Mouse (Mus musculus) adrenal gland, postnatal 25 days (tissue): ENCODE measurements around the gene Etv6. TPM values are rescaled to one million over a fixed set of nuclear protein-coding genes. Genes with fewer than 3 reads are reported as not detected.

Experiments used
- DNase-seq: peaks from one replicate; pipeline ENCODE4 v3.0.0; 2021; ENCODE audit warnings: mixed read lengths
- total RNA-seq: library from RNA; stranded (reverse); gene quantifications from 2 replicates; pipeline ENCODE4 v1.2.3, GENCODE M21; 2021

The Etv6 gene
- total RNA-seq, 1 experiment from 2014 or later, result 40.9 TPM

- DNase-seq, result peak; percentile 42
These were observed 175.9 kb downstream of the Etv6 start for GRCm38 (mm10) chr6:134211458-134211776.

- peak; percentile 46 for DNase-seq
These were observed 182.2 kb downstream of the Etv6 start for GRCm38 (mm10) chr6:134217747-134218146.

GRCm38 (mm10) chr6:134218441-134218840, 182.9 kb downstream of the Etv6 start:
- no peak for DNase-seq

- DNase-seq, result no peak
These were observed 183.9 kb downstream of the Etv6 start for GRCm38 (mm10) chr6:134219358-134219757.

- peak; percentile 45 for DNase-seq
These were observed 184.8 kb downstream of the Etv6 start for GRCm38 (mm10) chr6:134220209-134220777.

GRCm38 (mm10) chr6:134222248-134222929, 186.9 kb downstream of the Etv6 start:
- DNase-seq, result no peak

GRCm38 (mm10) chr6:134225564-134225963, 190.1 kb downstream of the Etv6 start:
- DNase-seq, result no peak

GRCm38 (mm10) chr6:134226349-134227169, 191.1 kb downstream of the Etv6 start:
- DNase-seq, result no peak

- no peak for DNase-seq
These were observed 200.8 kb downstream of the Etv6 start for GRCm38 (mm10) chr6:134236311-134236710.

GRCm38 (mm10) chr6:134238455-134238854, 203.0 kb downstream of the Etv6 start:
- DNase-seq, result no peak

GRCm38 (mm10) chr6:134240988-134241387, 205.5 kb downstream of the Etv6 start:
- DNase-seq, result no peak

GRCm38 (mm10) chr6:134243119-134243518, 207.6 kb downstream of the Etv6 start:
- DNase-seq, result peak; percentile 47

GRCm38 (mm10) chr6:134243546-134243945, 208.0 kb downstream of the Etv6 start:
- DNase-seq, result no peak

GRCm38 (mm10) chr6:134244071-134244470, 208.6 kb downstream of the Etv6 start:
- DNase-seq, result no peak

- no peak for DNase-seq
These were observed 210.6 kb downstream of the Etv6 start for GRCm38 (mm10) chr6:134246109-134246508.

- DNase-seq, result no peak
These were observed 211.8 kb downstream of the Etv6 start for GRCm38 (mm10) chr6:134247324-134247723.

- DNase-seq, result no peak
These were observed 213.2 kb downstream of the Etv6 start for GRCm38 (mm10) chr6:134248720-134249119.

GRCm38 (mm10) chr6:134250764-134251163, 215.3 kb downstream of the Etv6 start:
- DNase-seq, result no peak

- no peak for DNase-seq
These were observed 215.9 kb downstream of the Etv6 start for GRCm38 (mm10) chr6:134251364-134251763.

- no peak for DNase-seq
These were observed 216.7 kb downstream of the Etv6 start for GRCm38 (mm10) chr6:134252081-134252755.

GRCm38 (mm10) chr6:134256369-134256768, 220.9 kb downstream of the Etv6 start:
- DNase-seq, result no peak

GRCm38 (mm10) chr6:134259913-134260312, 224.4 kb downstream of the Etv6 start:
- no peak for DNase-seq

GRCm38 (mm10) chr6:134261904-134262303, 226.4 kb downstream of the Etv6 start:
- DNase-seq, result peak; percentile 74
